Mouse (Mus musculus) heart, embryonic 12.5 days (tissue): ENCODE results near the gene Cib4. TPM values are rescaled to one million over a fixed set of nuclear protein-coding genes. Genes with fewer than 3 reads are reported as not detected.

Source experiments
- ATAC-seq: fragments of 200-750 bp; cut with Nextera tagmentation; 2 replicates; pipeline ENCODE4 v1.8.0; 2017; ENCODE audit warnings: moderate TSS enrichment, moderate library complexity; ENCODE audit not compliant: insufficient number of reproducible peaks, low FRiP score
- H3K27ac ChIP-seq: fragments of 300-500 bp; sonication (generic); 2 replicates; pipeline ENCODE4 v1.5.1; 2016; ENCODE audit warnings: mild to moderate bottlenecking, moderate library complexity; ENCODE audit not compliant: poor library complexity, severe bottlenecking
- H3K27me3 ChIP-seq: fragments of 300-500 bp; sonication (generic); replicated peaks from 2 replicates; pipeline ENCODE4 v1.6.1; 2016; ENCODE audit warnings: mild to moderate bottlenecking, moderate library complexity
- H3K36me3 ChIP-seq: fragments of 300-500 bp; sonication (generic); 2 replicates; pipeline ENCODE4 v1.6.1; 2016; ENCODE audit warnings: mild to moderate bottlenecking, moderate library complexity
- H3K4me1 ChIP-seq: fragments of 300-500 bp; sonication (generic); replicated peaks from 2 replicates; pipeline ENCODE4 v1.6.1; 2016; ENCODE audit warnings: mild to moderate bottlenecking
- H3K4me2 ChIP-seq: fragments of 300-500 bp; sonication (generic); 2 replicates; pipeline ENCODE4 v1.6.1; 2016; ENCODE audit warnings: mild to moderate bottlenecking, moderate library complexity
- H3K4me3 ChIP-seq: fragments of 300-500 bp; sonication (generic); 2 replicates; pipeline ENCODE4 v1.5.1; 2016; ENCODE audit warnings: mild to moderate bottlenecking
- H3K9ac ChIP-seq: fragments of 300-500 bp; sonication (generic); 2 replicates; pipeline ENCODE4 v1.6.1; 2016; ENCODE audit warnings: mild to moderate bottlenecking, moderate library complexity
- H3K9me3 ChIP-seq: fragments of 300-500 bp; sonication (generic); replicated peaks from 2 replicates; pipeline ENCODE4 v1.6.1; 2016; ENCODE audit warnings: mild to moderate bottlenecking, moderate library complexity
- WGBS: fragments of 180-500 bp; shearing (Covaris S2); methylation state at CpG from one replicate; pipeline ENCODE4 v1.1.7; 2016; 5-methylcytosine and 5-hydroxymethylcytosine counted together
- polyA plus RNA-seq: library from polyadenylated mRNA; unstranded; fragments of >200 nt; fragmentation: Nextera tagmentation; extraction: Ambion mirVana; gene quantifications from 2 replicates; pipeline ENCODE4 v1.2.1, GENCODE M21; 2016

Cib4 gene
- polyA plus RNA-seq, 1 experiment from 2014 or later, result not detected

DNA sequence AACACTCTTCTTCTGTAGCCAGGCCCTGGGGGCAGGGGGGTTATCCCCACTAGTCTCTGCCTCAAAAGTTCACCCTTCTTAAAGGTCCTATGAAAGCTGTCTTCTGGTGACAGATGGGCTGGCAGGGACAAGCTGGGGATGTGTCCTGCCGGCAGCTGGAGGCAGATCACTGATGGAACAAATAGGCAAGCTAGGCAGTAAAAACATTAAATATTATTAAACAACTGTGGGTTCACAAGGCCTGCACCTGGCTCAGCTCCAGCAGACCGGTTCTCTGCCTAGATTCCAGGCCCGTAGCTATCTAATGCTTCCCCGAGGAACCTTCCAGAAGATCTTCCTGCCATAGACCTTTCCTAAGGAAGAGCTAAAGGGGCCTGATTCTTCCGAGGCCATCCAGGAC, 27.5 kb downstream of the Cib4 start:
- H3K27ac ChIP-seq, result no peak overlapping the region

GRCm38 (mm10) chr5:30516376-30516775, 29.3 kb downstream of the Cib4 start:
- Histone ChIP-seq H3K9me3 (no peaks in the 10 kb centered on the region), H3K4me1 (peaks cover 20% of the 10 kb centered on the region), H3K4me3 (no peak overlapping the region), H3K36me3 (no peaks in the 10 kb centered on the region), H3K4me2 (no peak overlapping the region), H3K9ac (no peak overlapping the region), H3K27ac (no peak overlapping the region), H3K27me3 (no peaks in the 10 kb centered on the region)
- ATAC-seq, result no peak
- WGBS, result 45% methylated on average over 7 of the region's 7 CpGs

More for the DNA sequence above, 27.5 kb downstream of the Cib4 start:
- Histone ChIP-seq H3K9me3 (no peaks in the 10 kb centered on the region), H3K9ac (no peak overlapping the region), H3K27me3 (no peaks in the 10 kb centered on the region), H3K4me3 (no peak overlapping the region), H3K36me3 (no peaks in the 10 kb centered on the region), H3K4me1 (peaks cover 20% of the 10 kb centered on the region), H3K4me2 (no peak overlapping the region)
- 60% methylated on average over 5 of the region's 5 CpGs for WGBS
- ATAC-seq, result no peak

GRCm38 (mm10) chr5:30513111-30513510, 32.5 kb downstream of the Cib4 start:
- no peaks in the 10 kb centered on the region for H3K27me3 ChIP-seq
- peaks cover 4% of the 10 kb centered on the region; the same call in 1 of the 2 replicates for H3K4me1 ChIP-seq
- no peaks in the 10 kb centered on the region for H3K9me3 ChIP-seq
- H3K27ac ChIP-seq, result no peak overlapping the region
- H3K4me2 ChIP-seq, result no peak overlapping the region
- no peak overlapping the region for H3K4me3 ChIP-seq
- no peaks in the 10 kb centered on the region for H3K36me3 ChIP-seq
- 84% methylated on average over 8 of the region's 8 CpGs for WGBS
- no peak overlapping the region for H3K9ac ChIP-seq
- no peak for ATAC-seq

- Histone ChIP-seq H3K4me2 (no peak overlapping the region), H3K4me1 (peaks cover 22% of the 10 kb centered on the region), H3K27me3 (no peaks in the 10 kb centered on the region), H3K4me3 (no peak overlapping the region), H3K36me3 (no peaks in the 10 kb centered on the region), H3K27ac (no peak overlapping the region), H3K9ac (no peak overlapping the region), H3K9me3 (no peaks in the 10 kb centered on the region)
- no peak for ATAC-seq
- 65% methylated on average over 7 of the region's 7 CpGs for WGBS
Measured at GRCm38 (mm10) chr5:30497299-30497698, 48.3 kb downstream of the Cib4 start.

DNA sequence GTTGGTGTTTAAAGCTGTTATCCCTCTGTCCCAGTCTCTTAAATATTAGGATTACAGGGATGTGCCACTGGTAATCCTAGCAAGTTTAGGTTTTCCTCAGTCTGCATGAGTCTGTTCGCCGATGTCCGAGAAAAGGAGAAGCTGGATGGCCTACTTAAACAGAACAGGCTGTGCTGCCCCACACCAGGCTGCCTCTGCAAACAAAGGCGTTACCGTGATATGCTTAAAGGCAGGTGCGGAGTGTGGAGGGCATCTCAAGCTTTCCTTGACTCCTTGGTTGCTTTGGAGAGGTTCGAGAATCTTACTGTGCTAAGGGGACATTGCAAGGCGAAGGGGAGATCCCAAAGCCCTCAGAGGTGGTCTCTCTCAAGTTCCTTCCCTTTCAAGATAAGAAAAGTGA, 48.8 kb downstream of the Cib4 start:
- Histone ChIP-seq H3K4me3 (no peak overlapping the region), H3K9me3 (no peaks in the 10 kb centered on the region), H3K4me1 (peaks cover 22% of the 10 kb centered on the region), H3K4me2 (no peak overlapping the region), H3K36me3 (no peaks in the 10 kb centered on the region), H3K27me3 (no peaks in the 10 kb centered on the region), H3K9ac (no peak overlapping the region; the same call in 1 of the 2 replicates), H3K27ac (no peak overlapping the region)
- ATAC-seq, result no peak
- 79% methylated on average over 8 of the region's 8 CpGs for WGBS

DNA sequence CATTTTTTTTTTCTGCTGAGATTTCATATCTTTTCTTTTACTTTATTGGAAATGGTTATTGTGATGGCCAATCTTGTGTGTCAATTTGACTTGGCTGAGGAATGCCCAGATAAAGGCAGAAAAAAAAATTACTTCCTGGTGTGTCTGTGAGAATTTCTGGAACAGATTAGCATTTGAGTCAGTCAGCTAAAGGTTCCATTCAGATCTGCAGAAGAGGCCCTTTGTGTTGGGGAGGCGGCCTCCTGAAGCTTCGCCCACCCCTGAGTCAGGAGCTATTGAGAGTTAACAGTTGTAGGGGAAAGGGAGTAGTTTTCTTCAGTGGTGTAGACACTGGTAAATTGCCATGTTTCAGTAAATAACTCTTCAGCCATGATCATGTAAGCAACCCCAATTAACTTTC, 50.3 kb downstream of the Cib4 start:
- no peaks in the 10 kb centered on the region for H3K9me3 ChIP-seq
- H3K4me1 ChIP-seq, result peaks cover 22% of the 10 kb centered on the region
- H3K4me2 ChIP-seq, result no peak overlapping the region
- H3K36me3 ChIP-seq, result no peaks in the 10 kb centered on the region
- H3K27me3 ChIP-seq, result no peaks in the 10 kb centered on the region
- no peak for ATAC-seq
- 64% methylated on average over 2 of the region's 2 CpGs for WGBS
- H3K27ac ChIP-seq, result no peak overlapping the region
- no peak overlapping the region for H3K9ac ChIP-seq
- no peak overlapping the region for H3K4me3 ChIP-seq

GRCm38 (mm10) chr5:30494606-30495005, 51.0 kb downstream of the Cib4 start:
- Histone ChIP-seq H3K9me3 (no peaks in the 10 kb centered on the region), H3K27ac (no peak overlapping the region), H3K27me3 (no peaks in the 10 kb centered on the region), H3K9ac (no peak overlapping the region), H3K4me1 (peaks cover 19% of the 10 kb centered on the region), H3K4me3 (no peak overlapping the region), H3K36me3 (no peaks in the 10 kb centered on the region), H3K4me2 (no peak overlapping the region)
- no peak for ATAC-seq
- 83% methylated on average over 7 of the region's 7 CpGs for WGBS

DNA sequence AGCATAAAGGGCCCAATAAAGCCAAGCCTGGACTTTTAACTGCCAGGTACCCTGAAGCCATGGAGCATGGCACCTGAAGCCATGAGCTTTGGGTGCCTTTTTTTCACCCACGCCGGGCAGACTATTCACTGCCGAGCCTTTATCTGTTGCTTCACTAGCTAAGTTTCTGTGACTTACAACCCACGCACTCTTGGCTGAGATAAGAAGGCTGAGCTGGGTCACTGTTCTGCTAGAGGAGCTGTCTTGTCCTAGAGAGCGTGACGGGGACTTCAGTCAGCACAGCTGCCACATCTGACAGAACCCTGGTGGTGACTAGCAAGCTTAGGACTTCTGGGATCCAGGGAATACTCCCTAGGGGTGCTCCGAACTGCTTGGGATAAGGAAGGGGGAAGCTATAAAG, 51.9 kb downstream of the Cib4 start:
- Histone ChIP-seq H3K36me3 (no peaks in the 10 kb centered on the region), H3K4me2 (no peak overlapping the region), H3K27me3 (no peaks in the 10 kb centered on the region), H3K9ac (no peak overlapping the region), H3K4me3 (no peak overlapping the region), H3K27ac (no peak overlapping the region), H3K4me1 (peaks cover 17% of the 10 kb centered on the region), H3K9me3 (no peaks in the 10 kb centered on the region)
- ATAC-seq, result no peak
- WGBS, result 18% methylated on average over 7 of the region's 7 CpGs

DNA sequence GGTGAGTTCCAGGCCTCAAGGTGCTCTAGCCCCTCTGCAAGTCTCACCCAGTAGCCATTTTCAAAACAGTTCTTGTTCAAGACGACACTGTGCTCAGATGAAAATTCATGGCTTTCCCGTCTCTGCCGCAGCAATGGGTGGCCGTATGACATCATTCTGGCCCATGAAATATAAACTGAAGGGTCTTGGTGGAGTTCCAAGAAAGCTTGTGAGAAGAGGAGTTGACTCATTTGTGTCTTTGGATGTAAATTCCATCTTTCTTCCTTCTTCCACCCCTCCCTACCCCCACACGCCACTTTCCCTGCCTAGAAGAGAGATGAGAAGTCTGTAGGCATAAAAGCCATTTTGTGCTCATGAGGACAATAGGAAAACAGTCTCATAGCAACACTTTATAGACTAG, 54.8 kb downstream of the Cib4 start:
- H3K27ac ChIP-seq, result no peak overlapping the region
- no peak overlapping the region for H3K4me2 ChIP-seq
- ATAC-seq, result no peak
- no peaks in the 10 kb centered on the region for H3K36me3 ChIP-seq
- no peak overlapping the region for H3K9ac ChIP-seq
- WGBS, result 79% methylated on average over 5 of the region's 5 CpGs
- H3K4me3 ChIP-seq, result no peak overlapping the region
- peaks cover 12% of the 10 kb centered on the region for H3K4me1 ChIP-seq
- no peaks in the 10 kb centered on the region for H3K9me3 ChIP-seq
- no peaks in the 10 kb centered on the region for H3K27me3 ChIP-seq

GRCm38 (mm10) chr5:30490215-30490614, 55.4 kb downstream of the Cib4 start:
- Histone ChIP-seq H3K9me3 (no peaks in the 10 kb centered on the region), H3K9ac (no peak overlapping the region), H3K27me3 (no peaks in the 10 kb centered on the region), H3K4me3 (no peak overlapping the region), H3K4me1 (peaks cover 12% of the 10 kb centered on the region), H3K36me3 (no peaks in the 10 kb centered on the region), H3K4me2 (no peak overlapping the region), H3K27ac (no peak overlapping the region)
- ATAC-seq, result no peak

DNA sequence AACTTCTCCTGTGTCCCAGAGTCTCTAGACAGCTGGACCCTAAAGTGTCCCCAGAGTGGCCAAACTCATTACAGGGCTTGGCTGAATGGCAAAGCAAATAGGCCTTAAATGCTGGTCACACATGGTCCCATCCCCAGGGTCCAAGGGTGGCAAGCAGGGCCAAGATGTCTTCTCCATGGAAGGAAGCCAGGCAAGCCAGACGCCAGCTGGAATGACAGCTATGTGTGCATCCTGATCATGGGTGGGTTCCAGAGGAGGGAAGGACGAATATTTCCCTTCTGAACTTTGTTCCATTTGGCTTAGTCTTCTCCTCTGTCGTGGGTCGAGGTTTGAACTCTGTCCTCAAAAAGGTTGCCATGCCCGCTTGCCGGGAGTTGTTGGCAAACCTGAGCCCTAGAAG, 60.5 kb downstream of the Cib4 start:
- H3K36me3 ChIP-seq, result no peaks in the 10 kb centered on the region
- H3K9ac ChIP-seq, result no peak overlapping the region
- no peak overlapping the region for H3K4me2 ChIP-seq
- no peaks in the 10 kb centered on the region for H3K27me3 ChIP-seq
- H3K4me3 ChIP-seq, result no peak overlapping the region
- no peak for ATAC-seq
- no peak overlapping the region for H3K27ac ChIP-seq
- no peaks in the 10 kb centered on the region for H3K4me1 ChIP-seq
- 71% methylated on average over 6 of the region's 6 CpGs for WGBS
- no peaks in the 10 kb centered on the region for H3K9me3 ChIP-seq

GRCm38 (mm10) chr5:30484591-30484990, 61.0 kb downstream of the Cib4 start:
- Histone ChIP-seq H3K9ac (no peak overlapping the region), H3K27ac (no peak overlapping the region), H3K36me3 (no peaks in the 10 kb centered on the region), H3K4me3 (no peak overlapping the region), H3K4me2 (no peak overlapping the region), H3K4me1 (no peaks in the 10 kb centered on the region), H3K9me3 (no peaks in the 10 kb centered on the region), H3K27me3 (no peaks in the 10 kb centered on the region)
- no peak for ATAC-seq
- 69% methylated on average over 5 of the region's 5 CpGs for WGBS
